Mouse (Mus musculus) lung, postnatal 0 days (tissue): Measurements from ENCODE around the gene Lad1. TPM values are rescaled to one million over a fixed set of nuclear protein-coding genes. Genes with fewer than 3 reads are reported as not detected.
A peak's percentile ranks its signal among the peaks of the same experiment; 100 is the strongest.

Source experiments
- ATAC-seq: fragments of 200-750 bp; cut with Nextera tagmentation; 2 replicates; pipeline ENCODE4 v1.8.0; 2017; ENCODE audit warnings: moderate library complexity
- DNase-seq: peaks from one replicate; pipeline ENCODE4 v3.0.0-alpha.2; 2016; ENCODE audit warnings: low spot score
- H3K27ac ChIP-seq: fragments of 300-500 bp; sonication (generic); 2 replicates; pipeline ENCODE4 v1.5.1; 2014; ENCODE audit warnings: antibody characterized with exemption, mild to moderate bottlenecking, low read length, mixed read lengths
- H3K27me3 ChIP-seq: fragments of 300-500 bp; sonication (generic); replicated peaks from 2 replicates; pipeline ENCODE4 v1.6.1; 2014; ENCODE audit warnings: low read length, mixed read lengths; ENCODE audit not compliant: insufficient read depth
- H3K36me3 ChIP-seq: fragments of 300-500 bp; sonication (generic); 2 replicates; pipeline ENCODE4 v1.6.1; 2014; ENCODE audit warnings: low read length, mixed read lengths; ENCODE audit not compliant: insufficient read depth
- H3K4me1 ChIP-seq: fragments of 300-500 bp; sonication (generic); 2 replicates; pipeline ENCODE4 v1.6.1; 2014; ENCODE audit warnings: antibody characterized with exemption, low read depth, low read length, mixed read lengths; ENCODE audit not compliant: insufficient read depth
- H3K4me2 ChIP-seq: fragments of 300-500 bp; sonication (generic); replicated peaks from 2 replicates; pipeline ENCODE4 v1.6.1; 2014; ENCODE audit warnings: low read depth, mild to moderate bottlenecking, low read length, moderate library complexity, mixed read lengths
- H3K4me3 ChIP-seq: fragments of 300-500 bp; sonication (generic); 2 replicates; pipeline ENCODE4 v1.5.1; 2014; ENCODE audit warnings: low read depth, low read length
- H3K9ac ChIP-seq: fragments of 300-500 bp; sonication (generic); replicated peaks from 2 replicates; pipeline ENCODE4 v1.6.1; 2014; ENCODE audit warnings: low read depth, mild to moderate bottlenecking
- H3K9me3 ChIP-seq: fragments of 300-500 bp; sonication (generic); 2 replicates; pipeline ENCODE4 v1.6.1; 2016; ENCODE audit warnings: low read length, mixed read lengths
- CTCF ChIP-seq: IDR thresholded peaks from 2 replicates; pipeline ENCODE4 v1.5.1; 2016; ENCODE audit warnings: antibody characterized with exemption, mild to moderate bottlenecking
- EP300 ChIP-seq: IDR thresholded peaks from 2 replicates; pipeline ENCODE4 v1.6.1; 2016; ENCODE audit warnings: antibody characterized with exemption, mild to moderate bottlenecking, control low read depth
- WGBS: fragments of 180-500 bp; shearing (Covaris S2); extraction: QIAGEN DNeasy Blood & Tissue Kit; methylation state at CpG from one replicate; pipeline ENCODE4 v1.1.7; 2014; 5-methylcytosine and 5-hydroxymethylcytosine counted together
- polyA plus RNA-seq: library from polyadenylated mRNA; unstranded; fragments of >200 nt; fragmentation: Nextera tagmentation; extraction: Ambion mirVana; gene quantifications from 2 replicates; pipeline ENCODE4 v1.2.1, GENCODE M21; 2015

Gene Lad1
- polyA plus RNA-seq, 1 experiment from 2014 or later = 4.4 TPM

GRCm38 (mm10) chr1:135799109-135799627 is 19.2 kb upstream of the Lad1 start:
- Histone ChIP-seq H3K9me3 (no peaks in the 10 kb centered on the region), H3K4me2 (no peak overlapping the region), H3K9ac (no peak overlapping the region), H3K4me1 (no peaks in the 10 kb centered on the region; the same call in 1 of the 2 replicates), H3K27ac (no peak overlapping the region), H3K4me3 (no peak overlapping the region), H3K27me3 (no peaks in the 10 kb centered on the region), H3K36me3 (no peaks in the 10 kb centered on the region)
- no peak for TF ChIP-seq EP300
- no peak for TF ChIP-seq CTCF
- DNase-seq (no peak), ATAC-seq (no peak)
- 54% methylated on average over 8 of the region's 8 CpGs for WGBS

- 37% methylated on average over 7 of the region's 8 CpGs for WGBS
- Histone ChIP-seq H3K36me3 (no peaks in the 10 kb centered on the region), H3K27ac (no peak overlapping the region), H3K4me3 (no peak overlapping the region), H3K9ac (no peak overlapping the region), H3K27me3 (no peaks in the 10 kb centered on the region), H3K9me3 (no peaks in the 10 kb centered on the region), H3K4me1 (no peaks in the 10 kb centered on the region; the same call in 1 of the 2 replicates), H3K4me2 (no peak overlapping the region)
- peak; percentile 46 for ATAC-seq
- TF ChIP-seq EP300 = no peak
- no peak for TF ChIP-seq CTCF
- DNase-seq = no peak
These were observed 18.0 kb upstream of the Lad1 start for GRCm38 (mm10) chr1:135800192-135800950.

- Histone ChIP-seq H3K27me3 (no peaks in the 10 kb centered on the region), H3K27ac (no peak overlapping the region), H3K9ac (no peak overlapping the region), H3K4me2 (no peak overlapping the region), H3K4me3 (no peak overlapping the region), H3K36me3 (no peaks in the 10 kb centered on the region), H3K9me3 (no peaks in the 10 kb centered on the region), H3K4me1 (no peaks in the 10 kb centered on the region)
- ATAC-seq (no peak; the same call in 1 of the 2 replicates), DNase-seq (no peak)
- WGBS = 24% methylated on average over 10 of the region's 10 CpGs
- TF ChIP-seq EP300 = no peak
- TF ChIP-seq CTCF = no peak
These were observed 10.9 kb upstream of the Lad1 start for GRCm38 (mm10) chr1:135807546-135807945.

GRCm38 (mm10) chr1:135810180-135810579 is 8.2 kb upstream of the Lad1 start:
- Histone ChIP-seq H3K4me1 (no peaks in the 10 kb centered on the region), H3K36me3 (no peaks in the 10 kb centered on the region), H3K27ac (no peak overlapping the region), H3K4me2 (no peak overlapping the region), H3K9ac (no peak overlapping the region), H3K4me3 (no peak overlapping the region), H3K27me3 (no peaks in the 10 kb centered on the region), H3K9me3 (no peaks in the 10 kb centered on the region)
- TF ChIP-seq CTCF = no peak
- no peak for TF ChIP-seq EP300
- no peak for DNase-seq
- ATAC-seq = no peak
- 82% methylated on average over 2 of the region's 2 CpGs for WGBS

GRCm38 (mm10) chr1:135811016-135811646 is 7.3 kb upstream of the Lad1 start:
- Histone ChIP-seq H3K36me3 (no peaks in the 10 kb centered on the region), H3K9ac (no peak overlapping the region), H3K9me3 (no peaks in the 10 kb centered on the region), H3K27me3 (no peaks in the 10 kb centered on the region), H3K4me3 (no peak overlapping the region), H3K4me1 (no peaks in the 10 kb centered on the region), H3K4me2 (no peak overlapping the region), H3K27ac (no peak overlapping the region)
- ATAC-seq (peak; percentile 58; the same call in 1 of the 2 replicates), DNase-seq (peak; percentile 84)
- TF ChIP-seq CTCF (peak; percentile 99), EP300 (no peak)
- WGBS = 27% methylated on average over 7 of the region's 7 CpGs

- Histone ChIP-seq H3K9me3 (no peaks in the 10 kb centered on the region), H3K4me2 (no peak overlapping the region), H3K4me1 (no peaks in the 10 kb centered on the region), H3K27ac (no peak overlapping the region), H3K27me3 (no peaks in the 10 kb centered on the region; the same call in 1 of the 2 replicates), H3K9ac (no peak overlapping the region), H3K4me3 (no peak overlapping the region), H3K36me3 (no peaks in the 10 kb centered on the region)
- ATAC-seq (peak; percentile 29; the same call in 1 of the 2 replicates), DNase-seq (no peak)
- 60% methylated on average over 3 of the region's 3 CpGs for WGBS
- TF ChIP-seq EP300 (no peak), CTCF (no peak)
These were observed 6.2 kb upstream of the Lad1 start for GRCm38 (mm10) chr1:135812205-135812604.
